Mouse (Mus musculus): ENCODE measurements around the gene Ube4b.

The Ube4b gene

GRCm38 (mm10) chr4:149334881-149335280 is 91.7 kb downstream of the Ube4b start:
- DNase-seq: peak; percentile 68

GRCm38 (mm10) chr4:149332726-149333125 is 93.8 kb downstream of the Ube4b start:
- DNase-seq: no peak

GRCm38 (mm10) chr4:149330495-149330894 is 96.1 kb downstream of the Ube4b start:
- DNase-seq: no peak

- DNase-seq: no peak
Measured at GRCm38 (mm10) chr4:149328735-149329134, 97.8 kb downstream of the Ube4b start.

GRCm38 (mm10) chr4:149327281-149327680 is 99.3 kb downstream of the Ube4b start:
- DNase-seq: no peak

GRCm38 (mm10) chr4:149325411-149326162 is 101.0 kb downstream of the Ube4b start:
- DNase-seq: no peak

- DNase-seq: no peak
Measured at GRCm38 (mm10) chr4:149323730-149324129, 102.8 kb downstream of the Ube4b start.

GRCm38 (mm10) chr4:149322718-149323117 is 103.8 kb downstream of the Ube4b start:
- no peak for DNase-seq

GRCm38 (mm10) chr4:149322286-149322685 is 104.3 kb downstream of the Ube4b start:
- DNase-seq: no peak

- no peak for DNase-seq
Measured at GRCm38 (mm10) chr4:149319088-149319487, 107.5 kb downstream of the Ube4b start.

- peak; percentile 80 for DNase-seq
Measured at GRCm38 (mm10) chr4:149317387-149317786, 109.2 kb downstream of the Ube4b start.

- DNase-seq: no peak
Measured at GRCm38 (mm10) chr4:149314275-149314837, 112.2 kb downstream of the Ube4b start.

- no peak for DNase-seq
Measured at GRCm38 (mm10) chr4:149313558-149314253, 112.8 kb downstream of the Ube4b start.

- DNase-seq: no peak
Measured at GRCm38 (mm10) chr4:149311996-149312395, 114.6 kb downstream of the Ube4b start.

GRCm38 (mm10) chr4:149308491-149308820 is 118.1 kb downstream of the Ube4b start:
- no peak for DNase-seq

GRCm38 (mm10) chr4:149307596-149308490 is 118.7 kb downstream of the Ube4b start, which contains the start of gene Kif1b:
Kif1b (minus strand) TSS chr4:149307693.
- DNase-seq: peak; percentile 99

- DNase-seq: peak; percentile 83
Measured at GRCm38 (mm10) chr4:149306712-149307595, 119.6 kb downstream of the Ube4b start.

GRCm38 (mm10) chr4:149305761-149306711 is 120.5 kb downstream of the Ube4b start:
- DNase-seq: no peak

- DNase-seq: no peak
Measured at GRCm38 (mm10) chr4:149304466-149304865, 122.1 kb downstream of the Ube4b start.

- DNase-seq: no peak
Measured at GRCm38 (mm10) chr4:149303502-149303901, 123.0 kb downstream of the Ube4b start.

- DNase-seq: no peak
Measured at GRCm38 (mm10) chr4:149302751-149303150, 123.8 kb downstream of the Ube4b start.
